Mouse (Mus musculus) ovary, postnatal 36 days (tissue): ENCODE measurements around the gene Rspo4.

Experiments
- DNase-seq: peaks from one replicate; pipeline ENCODE4 v3.0.0; 2022; ENCODE audit warnings: low spot score, mixed read lengths

The Rspo4 gene

GRCm38 (mm10) chr2:151842648-151843226 lies at the start of gene Rspo4:
Gene Rspo4 (plus strand): TSS chr2:151842927.
- no peak for DNase-seq

- DNase-seq, result no peak
Observed at GRCm38 (mm10) chr2:151815586-151815985, 27.1 kb upstream of the Rspo4 start.

- DNase-seq, result no peak
Observed at GRCm38 (mm10) chr2:151862257-151862810, 19.6 kb downstream of the Rspo4 start.

GRCm38 (mm10) chr2:151864941-151865340 lies 22.2 kb downstream of the Rspo4 start:
- no peak for DNase-seq

GRCm38 (mm10) chr2:151866487-151866886 lies 23.8 kb downstream of the Rspo4 start:
- peak; percentile 46 for DNase-seq

- DNase-seq, result no peak
Observed at GRCm38 (mm10) chr2:151868196-151868595, 25.5 kb downstream of the Rspo4 start.

GRCm38 (mm10) chr2:151874551-151874950 lies 31.8 kb downstream of the Rspo4 start:
- peak; percentile 35 for DNase-seq

GRCm38 (mm10) chr2:151876012-151876485 lies 33.3 kb downstream of the Rspo4 start:
- DNase-seq, result peak; percentile 47

GRCm38 (mm10) chr2:151878645-151879044 lies 35.9 kb downstream of the Rspo4 start:
- DNase-seq, result no peak

GRCm38 (mm10) chr2:151879760-151880159 lies 37.0 kb downstream of the Rspo4 start:
- no peak for DNase-seq

GRCm38 (mm10) chr2:151891031-151891430 lies 48.3 kb downstream of the Rspo4 start:
- no peak for DNase-seq

- no peak for DNase-seq
Observed at GRCm38 (mm10) chr2:151893122-151893774, 50.5 kb downstream of the Rspo4 start.

GRCm38 (mm10) chr2:151894209-151894980 lies 51.7 kb downstream of the Rspo4 start:
- no peak for DNase-seq

GRCm38 (mm10) chr2:151895911-151896310 lies 53.2 kb downstream of the Rspo4 start:
- DNase-seq, result no peak

- DNase-seq, result no peak
Observed at GRCm38 (mm10) chr2:151898106-151898505, 55.4 kb downstream of the Rspo4 start.

GRCm38 (mm10) chr2:151900845-151901244 lies 58.1 kb downstream of the Rspo4 start:
- DNase-seq, result no peak

- DNase-seq, result no peak
Observed at GRCm38 (mm10) chr2:151903267-151903666, 60.5 kb downstream of the Rspo4 start.

- DNase-seq, result no peak
Observed at GRCm38 (mm10) chr2:151903933-151904332, 61.2 kb downstream of the Rspo4 start.

- DNase-seq, result no peak
Observed at GRCm38 (mm10) chr2:151904636-151905035, 61.9 kb downstream of the Rspo4 start.

- no peak for DNase-seq
Observed at GRCm38 (mm10) chr2:151907020-151907419, 64.3 kb downstream of the Rspo4 start.

- no peak for DNase-seq
Observed at GRCm38 (mm10) chr2:151909386-151909785, 66.7 kb downstream of the Rspo4 start.

GRCm38 (mm10) chr2:151910498-151910897 lies 67.8 kb downstream of the Rspo4 start:
- DNase-seq, result no peak
